In genomic region chr7:37746133-37746761, GRCm38 (mm10) we compare ENCODE assay signal across 11 mouse cellular contexts. TPM values are rescaled to one million over a fixed set of nuclear protein-coding genes. Genes with fewer than 3 reads are reported as not detected.
DNase-seq lines count a peak whose midpoint lies in the region; ATAC-seq and TF ChIP-seq lines count a peak whose summit lies in the region.
"Had no signal": no experiment of that assay in that cellular context is flagged by ENCODE, and none has a peak within 500 bp of the region (broad histone marks: within the 10 kb centered on the region; RNA-seq: fewer than 3 reads in every experiment).

No protein-coding gene starts in this region.

- H3K4me2 ChIP-seq in hindbrain, embryonic 12.5 days (replicated peaks), result 0 out of 2 replicates have a peak overlapping the region, but pooled peaks have one; percentile 7
- peak overlapping the region; percentile 9; the same call in 1 of the 2 replicates for H3K4me2 ChIP-seq in midbrain, embryonic 11.5 days
- H3K4me2 ChIP-seq: limb, embryonic 12.5 days had no signal

- no peaks in the 10 kb centered on the region for H3K36me3 ChIP-seq in hindbrain, embryonic 12.5 days
- peaks cover 28% of the 10 kb centered on the region for H3K36me3 ChIP-seq in hindbrain, embryonic 10.5 days
- H3K36me3 ChIP-seq in midbrain, embryonic 11.5 days (ENCODE audit: control insufficient read depth, insufficient read depth, low read length), result no peaks in the 10 kb centered on the region
- H3K36me3 ChIP-seq: limb, embryonic 12.5 days had no signal

- DNase-seq in adrenal gland, adult 2 months, result peak; percentile 29
- no peak for DNase-seq in adrenal gland, adult 18-20 months (ENCODE audit: low spot score in 2 of 2)
- DNase-seq in hindbrain, embryonic 10.5 days (ENCODE audit: low spot score), result no peak
- DNase-seq in brain, embryonic 14.5 days (ENCODE audit: low read depth), result peak; percentile 55
- no peak for DNase-seq in midbrain, embryonic 11.5 days (ENCODE audit: low spot score, missing footprints)
- DNase-seq in cerebellum, adult 18-20 months, result no peak
- DNase-seq in right cerebral cortex, postnatal 4 days, result no peak

- no peak for TF ChIP-seq CTCF in brain, embryonic 14.5 days (IDR thresholded peaks at IDR 0.05; ENCODE audit: borderline replicate concordance, extremely low read depth, insufficient read depth, insufficient read length)

- H3K27ac ChIP-seq in hindbrain, embryonic 12.5 days, result no peak overlapping the region
- no peak overlapping the region; the same call in 1 of the 2 replicates for H3K27ac ChIP-seq in hindbrain, embryonic 10.5 days
- H3K27ac ChIP-seq in midbrain, embryonic 11.5 days (ENCODE audit: low read depth, low read length), result 0 out of 2 replicates have a peak overlapping the region, but pooled peaks have one; percentile 30
- H3K27ac ChIP-seq: limb, embryonic 12.5 days had no signal

- no peaks in the 10 kb centered on the region for H3K9me3 ChIP-seq in hindbrain, embryonic 12.5 days (replicated peaks)
- H3K9me3 ChIP-seq in hindbrain, embryonic 10.5 days, result no peaks in the 10 kb centered on the region
- H3K9me3 ChIP-seq in midbrain, embryonic 11.5 days (ENCODE audit: control insufficient read depth, low read length), result no peaks in the 10 kb centered on the region
- H3K9me3 ChIP-seq: limb, embryonic 12.5 days had no signal

- H3K27me3 ChIP-seq in hindbrain, embryonic 12.5 days, result no peaks in the 10 kb centered on the region
- H3K27me3 ChIP-seq in hindbrain, embryonic 10.5 days (ENCODE audit: insufficient read depth, poor library complexity, severe bottlenecking), result no peaks in the 10 kb centered on the region
- H3K27me3 ChIP-seq in midbrain, embryonic 11.5 days (ENCODE audit: control insufficient read depth, insufficient read depth, low read length), result no peaks in the 10 kb centered on the region

- 0 out of 2 replicates have a peak, but pooled peaks have one; percentile 46 for ATAC-seq in hindbrain, embryonic 12.5 days (ENCODE audit: low FRiP score)
- ATAC-seq in midbrain, embryonic 11.5 days (ENCODE audit: low FRiP score), result peak; percentile 64
- ATAC-seq: activated CD4-positive, CD25-positive, alpha-beta regulatory T cell, adult 4 months; lung, postnatal 0 days had no signal

- no peak overlapping the region for H3K9ac ChIP-seq in hindbrain, embryonic 12.5 days
- no peak overlapping the region; the same call in 1 of the 2 replicates for H3K9ac ChIP-seq in midbrain, embryonic 11.5 days (ENCODE audit: low read length)
- H3K9ac ChIP-seq: limb, embryonic 12.5 days had no signal

- 25% methylated on average over 12 of the region's 13 CpGs for WGBS in hindbrain, embryonic 12.5 days
- WGBS in hindbrain, embryonic 10.5 days, result 48% methylated on average over 13 of the region's 13 CpGs
- 27% methylated on average over 12 of the region's 13 CpGs for WGBS in midbrain, embryonic 11.5 days

- H3K4me1 ChIP-seq in hindbrain, embryonic 12.5 days, result peaks cover 29% of the 10 kb centered on the region
- H3K4me1 ChIP-seq in hindbrain, embryonic 10.5 days (replicated peaks), result peaks cover 45% of the 10 kb centered on the region
- peaks cover 24% of the 10 kb centered on the region for H3K4me1 ChIP-seq in midbrain, embryonic 11.5 days (ENCODE audit: control insufficient read depth, insufficient read depth, low read length)

- no peak overlapping the region for H3K4me3 ChIP-seq in hindbrain, embryonic 12.5 days
- no peak overlapping the region for H3K4me3 ChIP-seq in hindbrain, embryonic 10.5 days
- no peak overlapping the region for H3K4me3 ChIP-seq in midbrain, embryonic 11.5 days (ENCODE audit: low read depth, low read length)
- H3K4me3 ChIP-seq: limb, embryonic 12.5 days had no signal

- no peak for TF ChIP-seq POLR2A in brain, embryonic 14.5 days (IDR thresholded peaks at IDR 0.05; ENCODE audit: borderline replicate concordance, extremely low read depth, insufficient read depth, insufficient read length, poor library complexity, severe bottlenecking)

RNA-seq across cellular contexts. Expression of gene Zfp536, which starts 27.2 kb away (rescaled TPM):
- 1 to 10 TPM; 5.2 to 8.4 TPM for total RNA-seq in adrenal gland, adult 2 months (2021)
- polyA plus RNA-seq in adrenal gland, adult 2 months (2012; rRNA removed), result 1.00 and 1.2 TPM in 2 replicates
- total RNA-seq in adrenal gland, adult 18-20 months (2021), result 1 to 10 TPM; 3.9 to 4.8 TPM
- polyA plus RNA-seq in hindbrain, embryonic 12.5 days (2016; fragmentation: Nextera tagmentation; extraction: Ambion mirVana), result 45.1 and 49.1 TPM in 2 replicates
- polyA plus RNA-seq in hindbrain, embryonic 10.5 days (2016; fragmentation: Nextera tagmentation; extraction: Ambion mirVana), result 32.2 and 40.7 TPM in 2 replicates
- 21.2 and 30.4 TPM in 2 replicates for polyA plus RNA-seq in brain, embryonic 14.5 days (2012; rRNA removed)
- 26.8 and 27.5 TPM in 2 replicates for polyA plus RNA-seq in midbrain, embryonic 11.5 days (2014; fragmentation: Nextera tagmentation; extraction: Ambion mirVana)

Comparison
In these comparisons a context has a peak if more than half of its experiments do, and no peak if none do; other contexts are left out.
1. DNase-seq: peak in adrenal gland, adult 2 months (single experiment) and brain, embryonic 14.5 days (single experiment); none in adrenal gland, adult 18-20 months (0 of 2), hindbrain, embryonic 10.5 days (single experiment), midbrain, embryonic 11.5 days (single experiment), cerebellum, adult 18-20 months (0 of 2) and right cerebral cortex, postnatal 4 days (single experiment).
2. RNA of gene Zfp536, which starts 27.2 kb away (polyA plus RNA-seq): 45.1 to 49.1 TPM in hindbrain, embryonic 12.5 days, 32.2 to 40.7 TPM in hindbrain, embryonic 10.5 days, 21.2 to 30.4 TPM in brain, embryonic 14.5 days and 26.8 to 27.5 TPM in midbrain, embryonic 11.5 days; 1.00 to 1.2 TPM in adrenal gland, adult 2 months; every median in the first group is over 10 times any median in the second.